Mouse (Mus musculus): ENCODE data around the gene Nt5c3. TPM values are rescaled to one million over a fixed set of nuclear protein-coding genes. Genes with fewer than 3 reads are reported as not detected.
"Not testable (repeated sequence)": the region's sequence is repeated elsewhere in the genome, so short reads cannot be mapped to it uniquely, and the experiment has no call there.

Nt5c3 gene
- polyA plus RNA-seq, 1 experiment from 2014 or later, result 65.9 TPM

- Histone ChIP-seq H3K9me3 (no peaks in the 10 kb centered on the region), H3K4me1 (peaks cover 18% of the 10 kb centered on the region), H3K9ac (no peak overlapping the region), H3K36me3 (peaks cover 58% of the 10 kb centered on the region), H3K27ac (replicated peaks) (no peak overlapping the region), H3K27me3 (replicated peaks) (no peaks in the 10 kb centered on the region), H3K4me3 (no peak overlapping the region), H3K4me2 (no peak overlapping the region)
- WGBS, result 43% methylated on average over 8 of the region's 8 CpGs
- ATAC-seq (ENCODE audit: extremely low read depth, insufficient number of reproducible peaks, low FRiP score, low TSS enrichment), result no peak
These were observed 55.2 kb downstream of the Nt5c3 start for GRCm38 (mm10) chr6:56868565-56868964.

- Histone ChIP-seq H3K4me1 (peaks cover 18% of the 10 kb centered on the region), H3K36me3 (peaks cover 66% of the 10 kb centered on the region)
- H3K9ac ChIP-seq; H3K27ac ChIP-seq (replicated peaks); H3K4me3 ChIP-seq; ATAC-seq (ENCODE audit: extremely low read depth, insufficient number of reproducible peaks, low FRiP score, low TSS enrichment); H3K4me2 ChIP-seq; H3K27me3 ChIP-seq (replicated peaks); H3K9me3 ChIP-seq: not testable (repeated sequence)
- WGBS, result 77% methylated on average over 1 of the region's 1 CpGs
These were observed 56.8 kb downstream of the Nt5c3 start for GRCm38 (mm10) chr6:56866899-56867298.

- H3K9ac ChIP-seq, result no peak overlapping the region
- H3K36me3 ChIP-seq, result peaks cover 70% of the 10 kb centered on the region
- H3K4me2 ChIP-seq, result no peak overlapping the region
- H3K4me1 ChIP-seq, result peaks cover 8% of the 10 kb centered on the region
- H3K9me3 ChIP-seq, result no peaks in the 10 kb centered on the region
- no peak overlapping the region for H3K4me3 ChIP-seq
- no peaks in the 10 kb centered on the region for H3K27me3 ChIP-seq (replicated peaks)
- 76% methylated on average over 8 of the region's 8 CpGs for WGBS
- H3K27ac ChIP-seq (replicated peaks), result peak overlapping the region; percentile 39; the same call in 1 of the 2 replicates
- ATAC-seq (ENCODE audit: extremely low read depth, insufficient number of reproducible peaks, low FRiP score, low TSS enrichment), result no peak
These were observed 63.4 kb downstream of the Nt5c3 start for GRCm38 (mm10) chr6:56860205-56860848.

GRCm38 (mm10) chr6:56856748-56857147 lies 67.0 kb downstream of the Nt5c3 start:
- no peak overlapping the region for H3K4me3 ChIP-seq
- no peak overlapping the region for H3K27ac ChIP-seq (replicated peaks)
- no peak overlapping the region for H3K4me2 ChIP-seq
- H3K9me3 ChIP-seq, result no peaks in the 10 kb centered on the region
- no peaks in the 10 kb centered on the region for H3K27me3 ChIP-seq (replicated peaks)
- ATAC-seq (ENCODE audit: extremely low read depth, insufficient number of reproducible peaks, low FRiP score, low TSS enrichment), result no peak
- H3K9ac ChIP-seq, result no peak overlapping the region
- 81% methylated on average over 5 of the region's 5 CpGs for WGBS
- peaks cover 8% of the 10 kb centered on the region for H3K4me1 ChIP-seq
- peaks cover 62% of the 10 kb centered on the region for H3K36me3 ChIP-seq

- no peak for ATAC-seq (ENCODE audit: extremely low read depth, insufficient number of reproducible peaks, low FRiP score, low TSS enrichment)
- H3K4me3 ChIP-seq, result no peak overlapping the region
- H3K27ac ChIP-seq (replicated peaks), result no peak overlapping the region
- H3K9ac ChIP-seq, result no peak overlapping the region
- H3K4me2 ChIP-seq, result no peak overlapping the region
- H3K9me3 ChIP-seq, result no peaks in the 10 kb centered on the region
- 93% methylated on average over 8 of the region's 8 CpGs for WGBS
- H3K4me1 ChIP-seq, result peaks cover 4% of the 10 kb centered on the region
- peaks cover 62% of the 10 kb centered on the region for H3K36me3 ChIP-seq
- no peaks in the 10 kb centered on the region for H3K27me3 ChIP-seq (replicated peaks)
These were observed 68.9 kb downstream of the Nt5c3 start for GRCm38 (mm10) chr6:56854803-56855202.

GRCm38 (mm10) chr6:56850315-56850714 lies 73.4 kb downstream of the Nt5c3 start:
- Histone ChIP-seq H3K4me3 (no peak overlapping the region), H3K27me3 (replicated peaks) (no peaks in the 10 kb centered on the region), H3K36me3 (peaks cover 45% of the 10 kb centered on the region), H3K4me2 (no peak overlapping the region), H3K27ac (replicated peaks) (no peak overlapping the region), H3K9me3 (no peaks in the 10 kb centered on the region), H3K4me1 (peaks cover 26% of the 10 kb centered on the region), H3K9ac (no peak overlapping the region)
- ATAC-seq (ENCODE audit: extremely low read depth, insufficient number of reproducible peaks, low FRiP score, low TSS enrichment), result no peak
- WGBS, result 52% methylated on average over 7 of the region's 7 CpGs

GRCm38 (mm10) chr6:56848974-56849373 lies 74.8 kb downstream of the Nt5c3 start:
- H3K27ac ChIP-seq (replicated peaks), result peak overlapping the region; percentile 2; the same call in 1 of the 2 replicates
- no peak overlapping the region for H3K4me2 ChIP-seq
- peaks cover 31% of the 10 kb centered on the region for H3K4me1 ChIP-seq
- H3K27me3 ChIP-seq (replicated peaks), result no peaks in the 10 kb centered on the region
- peaks cover 47% of the 10 kb centered on the region for H3K36me3 ChIP-seq
- WGBS, result 70% methylated on average over 3 of the region's 3 CpGs
- no peak overlapping the region for H3K9ac ChIP-seq
- no peaks in the 10 kb centered on the region for H3K9me3 ChIP-seq
- H3K4me3 ChIP-seq, result no peak overlapping the region
- ATAC-seq (ENCODE audit: extremely low read depth, insufficient number of reproducible peaks, low FRiP score, low TSS enrichment), result no peak

GRCm38 (mm10) chr6:56844365-56844764 lies 79.4 kb downstream of the Nt5c3 start:
- Histone ChIP-seq H3K36me3 (peaks cover 29% of the 10 kb centered on the region), H3K27ac (replicated peaks) (no peak overlapping the region), H3K4me2 (no peak overlapping the region), H3K27me3 (replicated peaks) (no peaks in the 10 kb centered on the region), H3K4me3 (no peak overlapping the region), H3K9me3 (no peaks in the 10 kb centered on the region), H3K4me1 (peaks cover 23% of the 10 kb centered on the region), H3K9ac (no peak overlapping the region)
- 60% methylated on average over 2 of the region's 2 CpGs for WGBS
- no peak for ATAC-seq (ENCODE audit: extremely low read depth, insufficient number of reproducible peaks, low FRiP score, low TSS enrichment)

- ATAC-seq (ENCODE audit: extremely low read depth, insufficient number of reproducible peaks, low FRiP score, low TSS enrichment), result no peak
- 72% methylated on average over 3 of the region's 3 CpGs for WGBS
- H3K9me3 ChIP-seq, result no peaks in the 10 kb centered on the region
These were observed 80.5 kb downstream of the Nt5c3 start for GRCm38 (mm10) chr6:56843229-56843628.

GRCm38 (mm10) chr6:56837621-56838020 lies 86.1 kb downstream of the Nt5c3 start:
- H3K4me2 ChIP-seq, result no peak overlapping the region
- no peaks in the 10 kb centered on the region for H3K9me3 ChIP-seq
- no peak for ATAC-seq (ENCODE audit: extremely low read depth, insufficient number of reproducible peaks, low FRiP score, low TSS enrichment)
- no peaks in the 10 kb centered on the region for H3K27me3 ChIP-seq (replicated peaks)
- peaks cover 50% of the 10 kb centered on the region for H3K36me3 ChIP-seq
- 81% methylated on average over 3 of the region's 3 CpGs for WGBS
- no peak overlapping the region for H3K9ac ChIP-seq
- no peak overlapping the region for H3K4me3 ChIP-seq
- peaks cover 17% of the 10 kb centered on the region for H3K4me1 ChIP-seq
- no peak overlapping the region for H3K27ac ChIP-seq (replicated peaks)

More at GRCm38 (mm10) chr6:56843229-56843628, 80.5 kb downstream of the Nt5c3 start:
- Histone ChIP-seq H3K9ac (no peak overlapping the region), H3K4me2 (no peak overlapping the region), H3K4me1 (peaks cover 12% of the 10 kb centered on the region), H3K36me3 (peaks cover 35% of the 10 kb centered on the region), H3K4me3 (no peak overlapping the region), H3K27ac (replicated peaks) (no peak overlapping the region), H3K27me3 (replicated peaks) (no peaks in the 10 kb centered on the region)

- 87% methylated on average over 12 of the region's 12 CpGs for WGBS
- no peak for ATAC-seq (ENCODE audit: extremely low read depth, insufficient number of reproducible peaks, low FRiP score, low TSS enrichment)
- Histone ChIP-seq H3K27ac (replicated peaks) (no peak overlapping the region), H3K4me1 (peaks cover 17% of the 10 kb centered on the region), H3K4me2 (no peak overlapping the region), H3K9ac (no peak overlapping the region), H3K4me3 (no peak overlapping the region), H3K27me3 (replicated peaks) (no peaks in the 10 kb centered on the region), H3K36me3 (peaks cover 50% of the 10 kb centered on the region), H3K9me3 (no peaks in the 10 kb centered on the region)
These were observed 86.6 kb downstream of the Nt5c3 start for GRCm38 (mm10) chr6:56837166-56837565.

GRCm38 (mm10) chr6:56835532-56835931 lies 88.2 kb downstream of the Nt5c3 start:
- Histone ChIP-seq H3K27ac (replicated peaks) (no peak overlapping the region), H3K27me3 (replicated peaks) (no peaks in the 10 kb centered on the region), H3K4me3 (no peak overlapping the region), H3K4me1 (peaks cover 17% of the 10 kb centered on the region), H3K9ac (no peak overlapping the region), H3K9me3 (no peaks in the 10 kb centered on the region), H3K4me2 (no peak overlapping the region), H3K36me3 (peaks cover 44% of the 10 kb centered on the region)
- no peak for ATAC-seq (ENCODE audit: extremely low read depth, insufficient number of reproducible peaks, low FRiP score, low TSS enrichment)
- WGBS, result 83% methylated on average over 10 of the region's 10 CpGs

Measured in heart, embryonic 13.5 days (tissue).